Mouse (Mus musculus) MEL (cell line): ENCODE measurements around the gene Ifngr2. TPM values are rescaled to one million over a fixed set of nuclear protein-coding genes. Genes with fewer than 3 reads are reported as not detected.

Experiments used
- DNase-seq: peaks from one replicate; pipeline ENCODE4 v3.0.0; 2011; ENCODE audit warnings: low read depth, low spot score
- H3K27ac ChIP-seq: 2 replicates; pipeline ENCODE4 v1.5.1; 2012; ENCODE audit warnings: low read depth, mild to moderate bottlenecking, control low read depth, low read length, moderate library complexity; ENCODE audit not compliant: control insufficient read depth
- H3K27me3 ChIP-seq, 2 experiments: fragments of 150-350 bp in 1 of 2; sonication (generic) in 1 of 2; 2 replicates each; pipeline ENCODE4 v1.6.1; 2012; ENCODE audit warnings: low read length in 2 of 2, mild to moderate bottlenecking in 2 of 2, improper control_type of control experiment in 1 of 2, moderate library complexity in 1 of 2; ENCODE audit not compliant: insufficient read depth in 2 of 2, control insufficient read depth in 1 of 2
- H3K36me3 ChIP-seq, 2 experiments: 2 replicates each; pipeline ENCODE4 v1.6.1; 2012 to 2014; ENCODE audit warnings: low read length in 2 of 2, improper control_type of control experiment in 1 of 2, inconsistent platforms in 1 of 2, mild to moderate bottlenecking in 1 of 2; ENCODE audit not compliant: insufficient read depth in 2 of 2, control insufficient read depth in 1 of 2
- H3K4me1 ChIP-seq, 2 experiments: fragments of 150-350 bp in 1 of 2; sonication (generic) in 1 of 2; 2 replicates each; pipeline ENCODE4 v1.6.1; 2012; ENCODE audit warnings: low read length in 2 of 2, improper control_type of control experiment in 1 of 2, mild to moderate bottlenecking in 1 of 2; ENCODE audit not compliant: insufficient read depth in 2 of 2, control insufficient read depth in 1 of 2
- H3K4me3 ChIP-seq, 2 experiments: fragments of 150-350 bp in 1 of 2; sonication (generic) in 1 of 2; 2 replicates each; pipeline ENCODE4 v1.5.1; 2012; ENCODE audit warnings: low read depth in 2 of 2, low read length in 2 of 2, mild to moderate bottlenecking in 2 of 2, moderate library complexity in 2 of 2, control low read depth in 1 of 2, improper control_type of control experiment in 1 of 2; ENCODE audit not compliant: control insufficient read depth in 1 of 2, insufficient read depth in 1 of 2
- H3K79me2 ChIP-seq: 2 replicates; pipeline ENCODE4 v1.6.1; 2012; ENCODE audit warnings: mild to moderate bottlenecking, low read length, moderate library complexity; ENCODE audit not compliant: control insufficient read depth, poor library complexity, insufficient read depth
- H3K9ac ChIP-seq: 2 replicates; pipeline ENCODE4 v1.6.1; 2012; ENCODE audit warnings: low read depth, mild to moderate bottlenecking, control low read depth, low read length, moderate library complexity; ENCODE audit not compliant: control insufficient read depth, poor library complexity, severe bottlenecking
- H3K9me3 ChIP-seq: fragments of 150-350 bp; sonication (generic); replicated peaks from 2 replicates; pipeline ENCODE4 v1.6.1; 2012; ENCODE audit warnings: mild to moderate bottlenecking, low read length, improper control_type of control experiment, moderate library complexity; ENCODE audit not compliant: insufficient read depth
- CHD1 ChIP-seq: IDR thresholded peaks from 2 replicates; pipeline ENCODE4 v1.6.1; 2012; ENCODE audit warnings: low read depth, mild to moderate bottlenecking, inconsistent platforms, low read length, improper control_type of control experiment
- ELF1 ChIP-seq: IDR thresholded peaks from 2 replicates; pipeline ENCODE4 v1.6.1; 2014; ENCODE audit warnings: low read depth, mild to moderate bottlenecking, inconsistent platforms, low read length, improper control_type of control experiment, moderate library complexity
- GATA1 ChIP-seq: IDR thresholded peaks from 2 replicates; pipeline ENCODE4 v1.6.1; 2011; ENCODE audit warnings: low read depth, low read length, improper control_type of control experiment
- MEF2A ChIP-seq: IDR thresholded peaks from 2 replicates; pipeline ENCODE4 v1.6.1; 2014; ENCODE audit warnings: low read depth, mild to moderate bottlenecking, inconsistent platforms, low read length, improper control_type of control experiment; ENCODE audit not compliant: poor library complexity, insufficient replicate concordance, severe bottlenecking; ENCODE audit errors: extremely low read depth
- MXI1 ChIP-seq: IDR thresholded peaks from 2 replicates; pipeline ENCODE4 v1.6.1; 2011; ENCODE audit warnings: mild to moderate bottlenecking, low read depth, low read length, improper control_type of control experiment
- MYC ChIP-seq: IDR thresholded peaks from 2 replicates; pipeline ENCODE4 v1.6.1; 2011; ENCODE audit warnings: low read depth, mild to moderate bottlenecking, low read length, improper control_type of control experiment, moderate library complexity
- NELFE ChIP-seq: IDR thresholded peaks from 2 replicates; pipeline ENCODE4 v1.6.1; 2011; ENCODE audit warnings: low read depth, low read length, improper control_type of control experiment
- NRF1 ChIP-seq: IDR thresholded peaks from 2 replicates; pipeline ENCODE4 v1.6.1; 2014; ENCODE audit warnings: low read depth, mild to moderate bottlenecking, inconsistent platforms, low read length, improper control_type of control experiment, moderate library complexity; ENCODE audit not compliant: poor library complexity, insufficient read depth, severe bottlenecking
- POLR2A ChIP-seq, 2 experiments: IDR thresholded peaks; 2 replicates each; pipeline ENCODE4 v1.6.1; 2011 to 2012; ENCODE audit warnings: low read length in 2 of 2, mild to moderate bottlenecking in 2 of 2, control low read depth in 1 of 2, improper control_type of control experiment in 1 of 2, low read depth in 1 of 2, moderate library complexity in 1 of 2; ENCODE audit not compliant: control insufficient read depth in 1 of 2, insufficient read depth in 1 of 2, poor library complexity in 1 of 2
- POLR2AphosphoS2 ChIP-seq: IDR thresholded peaks from 2 replicates; pipeline ENCODE4 v1.6.1; 2011; ENCODE audit warnings: low read length, improper control_type of control experiment
- POLR2AphosphoS5 ChIP-seq: IDR thresholded peaks from 2 replicates; pipeline ENCODE4 v1.6.1; 2012; ENCODE audit warnings: low read depth, borderline replicate concordance, mild to moderate bottlenecking, inconsistent platforms, low read length, moderate library complexity, mixed read lengths
- SIN3A ChIP-seq: IDR thresholded peaks from 2 replicates; pipeline ENCODE4 v1.6.1; 2012; ENCODE audit warnings: low read length, improper control_type of control experiment, inconsistent platforms
- SMC3 ChIP-seq: IDR thresholded peaks from 2 replicates; pipeline ENCODE4 v1.6.1; 2011; ENCODE audit warnings: low read depth, low read length, improper control_type of control experiment
- TAL1 ChIP-seq: IDR thresholded peaks from 2 replicates; pipeline ENCODE4 v1.6.1; 2012; ENCODE audit warnings: mild to moderate bottlenecking, inconsistent platforms, low read length, moderate library complexity, mixed read lengths
- TBP ChIP-seq: IDR thresholded peaks from 2 replicates; pipeline ENCODE4 v1.8.0; 2011; ENCODE audit warnings: low read depth, low read length, improper control_type of control experiment
- TCF12 ChIP-seq: IDR thresholded peaks from 2 replicates; pipeline ENCODE4 v1.6.1; 2014; ENCODE audit warnings: low read depth, mild to moderate bottlenecking, inconsistent platforms, low read length, improper control_type of control experiment, moderate library complexity
- UBTF ChIP-seq: IDR thresholded peaks from 2 replicates; pipeline ENCODE4 v1.6.1; 2012; ENCODE audit warnings: low read depth, mild to moderate bottlenecking, inconsistent platforms, low read length, improper control_type of control experiment, moderate library complexity, borderline replicate concordance; ENCODE audit not compliant: insufficient read depth
- USF1 ChIP-seq: IDR thresholded peaks from 2 replicates; pipeline ENCODE4 v1.6.1; 2014; ENCODE audit warnings: low read depth, mild to moderate bottlenecking, inconsistent platforms, low read length, improper control_type of control experiment, moderate library complexity
- ZC3H11A ChIP-seq: IDR thresholded peaks from 2 replicates; pipeline ENCODE4 v1.6.1; 2012; ENCODE audit warnings: low read depth, mild to moderate bottlenecking, inconsistent platforms, low read length, improper control_type of control experiment
- ZMIZ1 ChIP-seq: IDR thresholded peaks from 2 replicates; pipeline ENCODE4 v1.6.1; 2012; ENCODE audit warnings: low read depth, mild to moderate bottlenecking, inconsistent platforms, low read length, improper control_type of control experiment, moderate library complexity
- polyA plus RNA-seq, 2 experiments: library from polyadenylated mRNA; stranded (reverse) in 1 of 2; unstranded in 1 of 2; fragments of >175 nt in 1 of 2; fragments of >200 nt in 1 of 2; gene quantifications; 2 replicates each; pipeline versions ENCODE4 v1.2.1 to v1.2.4; 2012; ENCODE audit warnings: low replicate concordance in 2 of 2, low read depth in 1 of 2; ENCODE audit not compliant: insufficient read length in 2 of 2, insufficient read depth in 1 of 2, missing spikeins in 1 of 2
- total RNA-seq: library from RNA; depleted of rRNA; stranded (reverse); fragments of 300-350 nt; gene quantifications from 2 replicates; pipeline ENCODE4 v1.2.3, GENCODE M21; 2012

Ifngr2 gene
- total and polyA plus RNA-seq, 3 experiments: 2.8 to 11.0 TPM; not detected in 1

GRCm38 (mm10) chr16:91547974-91548373, 1.1 kb downstream of the Ifngr2 start (continued):
- TF ChIP-seq TBP (peak; percentile 52; the same call in 1 of the 2 replicates), ZC3H11A (no peak), ZMIZ1 (no peak), POLR2AphosphoS2 (no peak), POLR2A (IDR thresholded peaks at IDR 0.05; ENCODE audit: control insufficient read depth in 1 of 2, insufficient read depth in 1 of 2, low read depth in 1 of 2, low read length in 2 of 2, poor library complexity in 1 of 2) (no peak), CHD1 (no peak), TAL1 (peak; percentile 36), UBTF (no peak), SMC3 (no peak), MXI1 (no peak), TCF12 (0 out of 2 replicates have a peak, but pooled peaks have one; percentile 28), NRF1 (no peak), NELFE (no peak), GATA1 (no peak), USF1 (no peak), ELF1 (no peak), MYC (no peak), POLR2AphosphoS5 (no peak), SIN3A (no peak)

GRCm38 (mm10) chr16:91548586-91548985, 1.7 kb downstream of the Ifngr2 start:
- Histone ChIP-seq H3K4me3 (no peak overlapping the region), H3K36me3 (peaks cover 0 to 30% of the 10 kb centered on the region in 2 experiments; a peak in 2 of 4 replicates), H3K4me1 (peaks cover 10 to 39% of the 10 kb centered on the region in 2 experiments), H3K9me3 (no peaks in the 10 kb centered on the region), H3K79me2 (peaks cover 2% of the 10 kb centered on the region; the same call in 1 of the 2 replicates), H3K27ac (no peak overlapping the region), H3K27me3 (no peaks in the 10 kb centered on the region), H3K9ac (no peak overlapping the region)
- TF ChIP-seq MEF2A: 0 out of 2 replicates have a peak, but pooled peaks have one; percentile 43
- no peak for TF ChIP-seq MXI1
- no peak for DNase-seq
